Mouse (Mus musculus) telencephalon, adult 2 months (tissue): ENCODE results near the gene Ttc30a1.
"Not testable (repeated sequence)": the region's sequence is repeated elsewhere in the genome, so short reads cannot be mapped to it uniquely, and the experiment has no call there.

ENCODE experiments used
- DNase-seq: peaks from one replicate; pipeline ENCODE4 v3.0.0-alpha.2; 2011; ENCODE audit warnings: low read depth, low spot score

Gene Ttc30a1

GRCm38 (mm10) chr2:75983091-75983490 is 1.3 kb upstream of the Ttc30a1 start:
- DNase-seq: no peak

- DNase-seq: no peak
These were observed 859 bp upstream of the Ttc30a1 start for GRCm38 (mm10) chr2:75982626-75983025.

GRCm38 (mm10) chr2:75980933-75981439 is 781 bp downstream of the Ttc30a1 start:
- DNase-seq: not testable (repeated sequence)

GRCm38 (mm10) chr2:75977752-75978368 is 3.9 kb downstream of the Ttc30a1 start, which contains the start of gene Ttc30a2:
TSS of gene Ttc30a2 (minus strand) at chr2:75978170.
- not testable (repeated sequence) for DNase-seq

GRCm38 (mm10) chr2:75976070-75976469 is 5.7 kb downstream of the Ttc30a1 start:
- DNase-seq: not testable (repeated sequence)

GRCm38 (mm10) chr2:75974131-75974530 is 7.6 kb downstream of the Ttc30a1 start:
- no peak for DNase-seq

- DNase-seq: peak; percentile 86
These were observed 16.8 kb downstream of the Ttc30a1 start for GRCm38 (mm10) chr2:75964972-75965371.

- no peak for DNase-seq
These were observed 17.3 kb downstream of the Ttc30a1 start for GRCm38 (mm10) chr2:75964512-75964911.

- no peak for DNase-seq
These were observed 17.7 kb downstream of the Ttc30a1 start for GRCm38 (mm10) chr2:75964051-75964450.

- DNase-seq: no peak
These were observed 18.4 kb downstream of the Ttc30a1 start for GRCm38 (mm10) chr2:75963211-75963840.

- DNase-seq: peak; percentile 82
These were observed 21.1 kb downstream of the Ttc30a1 start for GRCm38 (mm10) chr2:75960366-75961330.

- no peak for DNase-seq
These were observed 21.9 kb downstream of the Ttc30a1 start for GRCm38 (mm10) chr2:75959850-75960365.

GRCm38 (mm10) chr2:75959183-75959849 is 22.5 kb downstream of the Ttc30a1 start:
- DNase-seq: no peak

- no peak for DNase-seq
These were observed 26.1 kb downstream of the Ttc30a1 start for GRCm38 (mm10) chr2:75955709-75956108.

- DNase-seq: no peak
These were observed 28.4 kb downstream of the Ttc30a1 start for GRCm38 (mm10) chr2:75953320-75953719.

- no peak for DNase-seq
These were observed 31.1 kb downstream of the Ttc30a1 start for GRCm38 (mm10) chr2:75950685-75951084.

- peak; percentile 84 for DNase-seq
These were observed 43.4 kb downstream of the Ttc30a1 start, which contains the start of gene Ttc30b for GRCm38 (mm10) chr2:75938117-75939063. TSS of gene Ttc30b (minus strand) at chr2:75938585.

- DNase-seq: not testable (repeated sequence)
These were observed 44.1 kb downstream of the Ttc30a1 start for GRCm38 (mm10) chr2:75937520-75938116.

GRCm38 (mm10) chr2:75936685-75937084 is 45.1 kb downstream of the Ttc30a1 start:
- not testable (repeated sequence) for DNase-seq
